Mouse (Mus musculus) hindlimb bud, embryonic 11.5 days (tissue): ENCODE data around the gene Tada2b.
A peak's percentile ranks its signal among the peaks of the same experiment; 100 is the strongest.

Experiments
- DNase-seq: peaks from one replicate; pipeline ENCODE4 v3.0.0-alpha.2; 2012; ENCODE audit warnings: low read depth, low spot score; ENCODE audit errors: extremely low spot score

The Tada2b gene

DNA sequence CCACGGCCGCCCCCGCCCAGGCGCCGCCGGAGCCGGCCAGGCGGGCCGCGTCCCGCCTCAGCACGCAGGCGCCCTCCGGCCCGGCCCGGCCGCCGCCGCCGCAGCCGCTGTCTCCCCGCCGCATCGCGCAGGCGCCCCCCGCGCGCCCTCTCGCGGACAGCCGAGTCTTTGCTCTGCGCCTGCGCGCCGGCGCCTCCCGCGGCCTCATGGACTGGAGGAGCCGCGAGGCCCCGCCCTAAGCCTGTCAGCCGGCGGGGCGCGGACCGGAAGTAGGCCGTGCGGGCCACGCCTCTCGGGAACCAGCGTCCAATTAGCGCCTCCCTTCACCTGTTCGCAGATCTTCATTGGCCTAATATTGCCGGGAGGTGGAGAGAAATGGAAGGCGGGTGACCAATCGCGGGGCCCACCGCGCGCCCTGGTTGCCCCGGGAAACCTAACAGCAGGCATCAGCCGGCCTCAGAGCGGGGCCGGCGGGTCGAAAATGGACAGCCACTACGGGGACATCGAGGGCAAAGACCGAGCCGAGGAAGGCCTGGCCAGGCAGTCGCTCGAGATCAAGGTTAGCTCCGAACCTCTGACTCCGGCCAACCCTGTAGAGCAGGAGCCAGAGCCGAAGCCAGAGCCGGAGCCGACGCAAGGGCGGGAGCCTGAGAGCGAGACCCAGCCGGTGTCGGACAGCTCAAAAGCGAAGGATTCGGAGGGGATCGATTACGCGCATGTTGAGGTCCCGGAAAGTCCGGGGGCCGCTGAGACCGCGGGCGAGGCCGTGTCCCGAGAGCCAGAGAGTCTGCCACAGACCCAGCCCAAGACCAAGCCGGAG is at the start of gene Tada2b, which contains the start of gene Ccdc96:
TSS of gene Tada2b (minus strand) at position 115 of the 820 bp plus-strand sequence.
TSS of gene Ccdc96 (plus strand) at position 418 of the 820 bp plus-strand sequence.
- DNase-seq = peak; percentile 89

- DNase-seq = peak; percentile 67
Observed at GRCm38 (mm10) chr5:36530129-36530751, 46.2 kb upstream of the Tada2b start.

DNA sequence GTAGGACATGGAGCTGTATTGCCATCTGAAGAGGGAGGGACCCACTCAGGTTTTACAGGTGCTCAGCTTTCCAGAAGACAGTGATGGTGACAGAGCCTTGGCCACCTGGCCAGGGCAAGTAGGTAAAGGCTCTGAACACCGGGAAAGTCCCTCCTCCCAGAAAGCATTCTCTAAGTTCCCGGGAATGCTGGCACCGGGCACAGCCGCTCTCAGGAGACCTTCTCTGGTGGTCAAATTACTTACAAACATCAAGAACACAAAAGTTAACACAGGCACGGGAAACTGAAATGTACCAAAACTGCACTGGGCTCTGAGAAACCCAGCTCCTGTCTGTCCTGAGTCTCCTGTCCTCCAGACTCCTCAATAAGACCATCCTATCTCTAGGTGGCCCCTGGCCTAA is 45.6 kb upstream of the Tada2b start:
- no peak for DNase-seq

GRCm38 (mm10) chr5:36526921-36527320 is 42.8 kb upstream of the Tada2b start:
- no peak for DNase-seq

- no peak for DNase-seq
Observed at GRCm38 (mm10) chr5:36526274-36526673, 42.2 kb upstream of the Tada2b start.

- no peak for DNase-seq
Observed at GRCm38 (mm10) chr5:36525216-36525615, 41.1 kb upstream of the Tada2b start.

DNA sequence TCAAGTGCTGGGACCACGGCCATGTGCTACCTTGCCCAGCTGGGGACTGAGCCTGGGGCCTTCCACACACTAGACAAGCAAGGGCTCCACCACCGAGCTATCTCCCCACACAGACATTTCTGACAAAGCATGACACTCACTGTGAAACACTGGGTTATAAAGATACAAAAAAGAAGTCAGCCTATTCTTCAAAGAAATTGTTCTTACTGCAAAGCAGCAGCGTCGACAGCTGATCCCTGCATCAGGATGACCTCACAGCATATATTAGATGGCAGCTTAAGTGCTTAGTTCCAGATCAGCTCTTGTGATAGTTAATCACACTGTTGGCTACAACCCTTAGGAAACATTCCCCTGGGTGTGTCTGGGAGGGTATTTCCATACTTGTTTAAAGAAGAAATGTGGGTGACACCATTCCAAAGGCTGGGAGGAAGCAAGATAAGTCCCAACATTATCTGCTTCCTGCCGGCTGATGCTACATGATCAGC is 39.2 kb upstream of the Tada2b start:
- DNase-seq = no peak

- DNase-seq = no peak
Observed at GRCm38 (mm10) chr5:36522782-36523181, 38.7 kb upstream of the Tada2b start.

DNA sequence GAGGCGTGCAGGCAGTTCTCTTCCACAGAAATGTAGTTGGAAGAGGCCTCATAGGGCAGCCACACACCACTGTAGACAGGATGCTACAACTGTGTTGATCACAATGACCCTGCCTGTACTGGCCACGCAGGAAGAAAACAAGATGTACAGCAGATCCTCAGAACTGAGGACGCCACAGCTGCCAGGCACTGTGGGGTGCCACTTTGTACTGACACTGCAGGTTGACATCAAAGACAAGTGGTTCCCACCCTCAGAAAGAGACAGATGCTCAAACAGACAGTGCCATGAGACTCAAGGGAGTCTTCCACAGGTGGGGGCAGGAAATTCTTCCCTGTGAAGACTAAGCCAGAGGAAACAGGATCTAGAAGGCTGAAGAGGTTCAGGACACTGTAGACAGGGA is 35.7 kb upstream of the Tada2b start:
- DNase-seq = no peak

GRCm38 (mm10) chr5:36517596-36517995 is 33.5 kb upstream of the Tada2b start:
- no peak for DNase-seq

DNA sequence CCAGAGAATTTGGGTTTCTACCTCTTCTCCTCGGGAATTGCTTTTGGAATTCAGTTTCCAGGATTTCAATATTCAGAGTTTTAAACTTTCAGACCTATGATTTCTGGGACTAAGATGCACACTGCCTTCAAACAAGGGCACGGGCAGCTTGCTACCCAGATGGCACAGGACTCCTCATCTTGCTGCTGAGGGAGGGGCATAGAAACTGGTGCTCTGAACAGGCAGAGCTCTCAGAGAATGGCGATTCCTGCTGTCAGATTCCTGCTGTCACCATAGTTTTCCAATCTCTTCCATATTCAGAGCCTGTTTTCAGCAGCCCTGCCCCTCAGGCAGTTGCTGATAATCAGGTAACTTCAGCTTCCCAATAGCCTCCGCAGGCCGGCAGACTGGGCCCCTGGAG is 31.5 kb upstream of the Tada2b start:
- DNase-seq = no peak

GRCm38 (mm10) chr5:36515126-36515525 is 31.0 kb upstream of the Tada2b start:
- no peak for DNase-seq

DNA sequence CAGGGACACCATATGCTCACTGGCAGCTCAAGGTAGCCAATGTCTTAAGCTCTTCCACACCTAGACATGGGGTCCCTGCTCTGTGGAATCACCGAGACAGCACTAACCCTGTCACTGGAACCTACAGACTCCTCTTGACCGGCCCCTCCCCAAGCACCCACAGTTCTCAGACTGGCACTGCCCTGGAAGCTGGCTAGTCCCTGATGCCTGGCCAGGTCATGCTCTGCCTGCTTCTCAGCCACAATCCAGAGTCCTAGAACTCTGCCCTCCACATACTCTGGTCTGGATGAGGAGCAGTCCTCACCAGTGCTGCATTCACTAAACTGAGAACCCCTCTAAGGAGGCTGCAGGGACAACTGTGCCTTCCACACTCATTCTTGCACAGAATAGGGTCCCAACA is 26.9 kb upstream of the Tada2b start:
- DNase-seq = no peak

GRCm38 (mm10) chr5:36508351-36508750 is 24.3 kb upstream of the Tada2b start:
- no peak for DNase-seq

DNA sequence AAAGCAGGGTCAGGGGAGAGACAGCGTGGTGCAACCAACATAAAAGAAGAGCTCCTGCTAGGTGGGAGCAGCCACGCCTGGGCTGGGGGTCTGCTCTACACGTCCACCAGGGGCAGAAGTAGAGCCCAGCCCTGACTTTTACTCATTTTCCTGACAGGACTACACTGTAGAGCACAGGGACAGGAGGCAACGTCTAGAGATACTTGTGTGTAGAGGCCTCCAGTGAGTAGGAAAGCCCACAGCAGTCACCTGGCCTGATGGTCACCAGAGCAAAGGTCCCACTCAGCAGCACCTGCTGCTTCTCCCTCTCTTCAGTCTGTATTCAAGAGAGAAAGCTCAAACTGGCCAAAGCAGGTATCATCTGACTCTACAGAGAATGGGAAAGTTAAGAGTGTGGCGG is 21.6 kb upstream of the Tada2b start:
- DNase-seq = no peak

GRCm38 (mm10) chr5:36505235-36505634 is 21.1 kb upstream of the Tada2b start:
- no peak for DNase-seq

- DNase-seq = no peak
Observed at GRCm38 (mm10) chr5:36494709-36495108, 10.6 kb upstream of the Tada2b start.

- no peak for DNase-seq
Observed at GRCm38 (mm10) chr5:36493919-36494318, 9.8 kb upstream of the Tada2b start.

DNA sequence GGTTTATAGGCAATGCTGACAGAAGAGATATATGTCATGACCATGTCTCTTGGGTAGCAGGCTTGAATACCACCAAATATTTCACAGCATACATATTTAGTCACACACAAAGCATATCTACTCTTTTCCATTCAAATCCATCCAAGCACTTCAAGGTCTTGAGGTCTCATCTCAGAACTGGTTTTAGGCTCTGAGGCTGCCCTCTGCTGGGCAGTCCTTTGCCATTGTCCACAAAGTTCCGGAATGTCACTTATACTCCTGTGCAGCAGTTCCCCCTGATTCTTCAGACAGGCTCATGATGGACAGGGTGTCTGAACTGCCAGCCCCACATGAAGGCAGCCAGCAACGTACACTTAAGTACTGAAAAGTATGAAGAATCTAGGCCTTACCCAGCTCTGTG is 5.1 kb upstream of the Tada2b start:
- DNase-seq = no peak

DNA sequence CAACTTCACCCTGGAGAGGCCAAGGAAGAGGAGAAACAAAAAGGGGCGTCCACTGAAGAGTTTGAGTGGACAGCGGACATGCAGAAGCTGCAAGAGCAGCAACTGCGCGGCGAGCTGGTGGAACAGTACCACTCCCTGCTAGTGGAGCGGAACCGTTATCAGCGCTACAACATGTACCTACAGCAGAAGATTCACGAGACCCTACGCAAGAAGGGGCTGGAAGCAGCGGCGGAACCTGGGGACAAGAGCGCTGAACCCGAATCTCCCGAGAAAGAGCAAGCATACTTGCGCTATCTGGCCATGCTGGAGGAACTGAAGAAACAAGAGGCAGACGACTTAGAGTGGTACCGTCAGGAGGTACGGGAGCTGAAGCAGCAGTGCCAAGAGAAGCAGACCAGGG is 1.2 kb upstream of the Tada2b start:
- DNase-seq = no peak

- no peak for DNase-seq
Observed at GRCm38 (mm10) chr5:36483203-36484101, 633 bp downstream of the Tada2b start.
